Mouse (Mus musculus) neural tube, embryonic 12.5 days (tissue): ENCODE measurements at regions not wholly inside any gene's neighbourhood (a gene's known extent, or its start where the extent isn't known, plus 50 kb on each side); places are given as distances from the start of the nearest gene placed in this dataset.

Experiments
- ATAC-seq: fragments of 200-750 bp; cut with Nextera tagmentation; 2 replicates; pipeline ENCODE4 v1.8.0; 2017; ENCODE audit warnings: low read depth, mild to moderate bottlenecking, moderate TSS enrichment, moderate library complexity; ENCODE audit not compliant: low FRiP score
- H3K27ac ChIP-seq: fragments of 300-500 bp; sonication (generic); 2 replicates; pipeline ENCODE4 v1.5.1; 2016
- H3K27me3 ChIP-seq: fragments of 300-500 bp; sonication (generic); replicated peaks from 2 replicates; pipeline ENCODE4 v1.6.1; 2016; ENCODE audit warnings: mild to moderate bottlenecking
- H3K36me3 ChIP-seq: fragments of 300-500 bp; sonication (generic); 2 replicates; pipeline ENCODE4 v1.6.1; 2016; ENCODE audit warnings: mild to moderate bottlenecking
- H3K4me1 ChIP-seq: fragments of 300-500 bp; sonication (generic); 2 replicates; pipeline ENCODE4 v1.6.1; 2016
- H3K4me2 ChIP-seq: fragments of 300-500 bp; sonication (generic); replicated peaks from 2 replicates; pipeline ENCODE4 v1.6.1; 2016; ENCODE audit warnings: mild to moderate bottlenecking
- H3K4me3 ChIP-seq: fragments of 300-500 bp; sonication (generic); 2 replicates; pipeline ENCODE4 v1.5.1; 2016
- H3K9ac ChIP-seq: fragments of 300-500 bp; sonication (generic); 2 replicates; pipeline ENCODE4 v1.6.1; 2016; ENCODE audit warnings: mild to moderate bottlenecking
- H3K9me3 ChIP-seq: fragments of 300-500 bp; sonication (generic); 2 replicates; pipeline ENCODE4 v1.6.1; 2016; ENCODE audit warnings: mild to moderate bottlenecking
- WGBS: fragments of 180-500 bp; shearing (Covaris S2); methylation state at CpG from one replicate; pipeline ENCODE4 v1.1.7; 2016; 5-methylcytosine and 5-hydroxymethylcytosine counted together

- Histone ChIP-seq H3K9ac (no peak overlapping the region), H3K9me3 (no peaks in the 10 kb centered on the region), H3K27ac (no peak overlapping the region), H3K36me3 (no peaks in the 10 kb centered on the region), H3K4me3 (no peak overlapping the region), H3K27me3 (no peaks in the 10 kb centered on the region), H3K4me1 (peaks cover 13% of the 10 kb centered on the region), H3K4me2 (no peak overlapping the region)
- ATAC-seq: no peak
- 84% methylated on average over 4 of the region's 4 CpGs for WGBS
These were observed 123.0 kb downstream of the Slc38a6 start for GRCm38 (mm10) chr12:73409481-73410085.

GRCm38 (mm10) chr12:73408614-73409013 is 122.0 kb downstream of the Slc38a6 start:
- Histone ChIP-seq H3K9me3 (no peaks in the 10 kb centered on the region), H3K27me3 (no peaks in the 10 kb centered on the region), H3K9ac (no peak overlapping the region), H3K4me2 (no peak overlapping the region), H3K4me3 (no peak overlapping the region), H3K27ac (no peak overlapping the region), H3K36me3 (no peaks in the 10 kb centered on the region), H3K4me1 (peaks cover 10% of the 10 kb centered on the region)
- WGBS: 82% methylated on average over 7 of the region's 7 CpGs
- no peak for ATAC-seq

GRCm38 (mm10) chr12:73408165-73408564 is 121.6 kb downstream of the Slc38a6 start:
- no peak overlapping the region for H3K27ac ChIP-seq
- no peaks in the 10 kb centered on the region for H3K27me3 ChIP-seq
- no peak overlapping the region for H3K4me3 ChIP-seq
- peaks cover 7% of the 10 kb centered on the region for H3K4me1 ChIP-seq
- no peaks in the 10 kb centered on the region for H3K9me3 ChIP-seq
- no peak for ATAC-seq
- H3K4me2 ChIP-seq: no peak overlapping the region
- no peak overlapping the region for H3K9ac ChIP-seq
- no peaks in the 10 kb centered on the region for H3K36me3 ChIP-seq
- WGBS: 89% methylated on average over 11 of the region's 11 CpGs

GRCm38 (mm10) chr12:73406556-73407087 is 120.0 kb downstream of the Slc38a6 start:
- Histone ChIP-seq H3K4me2 (no peak overlapping the region), H3K4me3 (no peak overlapping the region), H3K9me3 (no peaks in the 10 kb centered on the region), H3K27ac (no peak overlapping the region), H3K36me3 (no peaks in the 10 kb centered on the region), H3K4me1 (peaks cover 7% of the 10 kb centered on the region), H3K27me3 (no peaks in the 10 kb centered on the region), H3K9ac (no peak overlapping the region)
- ATAC-seq: no peak
- 92% methylated on average over 8 of the region's 8 CpGs for WGBS

GRCm38 (mm10) chr12:73405583-73405982 is 119.0 kb downstream of the Slc38a6 start:
- H3K4me1 ChIP-seq: peaks cover 7% of the 10 kb centered on the region
- H3K27ac ChIP-seq: no peak overlapping the region
- no peaks in the 10 kb centered on the region for H3K36me3 ChIP-seq
- H3K27me3 ChIP-seq: no peaks in the 10 kb centered on the region
- H3K9me3 ChIP-seq: no peaks in the 10 kb centered on the region
- no peak for ATAC-seq
- no peak overlapping the region for H3K4me2 ChIP-seq
- H3K9ac ChIP-seq: no peak overlapping the region
- WGBS: 73% methylated on average over 9 of the region's 9 CpGs
- H3K4me3 ChIP-seq: no peak overlapping the region

GRCm38 (mm10) chr12:73405106-73405505 is 118.5 kb downstream of the Slc38a6 start:
- Histone ChIP-seq H3K9me3 (no peaks in the 10 kb centered on the region), H3K36me3 (no peaks in the 10 kb centered on the region), H3K9ac (no peak overlapping the region), H3K4me1 (peaks cover 7% of the 10 kb centered on the region), H3K4me2 (no peak overlapping the region), H3K27me3 (no peaks in the 10 kb centered on the region), H3K4me3 (no peak overlapping the region), H3K27ac (no peak overlapping the region)
- ATAC-seq: no peak
- 71% methylated on average over 8 of the region's 8 CpGs for WGBS

GRCm38 (mm10) chr12:73403906-73404474 is 117.4 kb downstream of the Slc38a6 start:
- H3K27ac ChIP-seq: no peak overlapping the region
- H3K9ac ChIP-seq: no peak overlapping the region
- 70% methylated on average over 13 of the region's 13 CpGs for WGBS
- H3K4me2 ChIP-seq: no peak overlapping the region
- peaks cover 7% of the 10 kb centered on the region for H3K4me1 ChIP-seq
- ATAC-seq: no peak
- no peaks in the 10 kb centered on the region for H3K9me3 ChIP-seq
- H3K36me3 ChIP-seq: no peaks in the 10 kb centered on the region
- H3K27me3 ChIP-seq: no peaks in the 10 kb centered on the region
- H3K4me3 ChIP-seq: no peak overlapping the region
